Comparison of ENCODE assay signal across 36 mouse cellular contexts in the genomic region with DNA sequence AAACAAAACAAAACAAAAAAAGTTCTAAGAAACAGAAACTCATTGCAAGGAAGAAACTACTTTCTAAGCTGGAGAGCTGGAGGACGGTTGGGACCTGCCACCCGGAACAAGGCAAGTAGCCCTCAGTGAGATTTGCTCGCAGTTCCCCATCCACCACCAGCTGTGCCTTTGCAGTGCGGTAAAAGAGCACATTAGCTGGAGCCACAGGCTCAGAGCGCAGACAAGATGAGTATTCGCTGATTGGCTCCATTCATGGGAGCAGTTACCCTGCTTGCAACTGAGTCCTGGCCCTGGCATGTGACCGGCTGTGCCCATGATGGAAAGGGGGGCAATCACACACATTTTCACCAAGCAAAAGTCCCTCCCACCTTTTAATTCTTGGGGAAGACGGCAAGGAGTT.
DNase-seq lines count a peak whose midpoint lies in the region; ATAC-seq lines count a peak whose summit lies in the region.
"Had no signal": no experiment of that assay in that cellular context is flagged by ENCODE, and none has a peak within 500 bp of the region (broad histone marks: within the 10 kb centered on the region; RNA-seq: fewer than 3 reads in every experiment).

No protein-coding gene starts in this region.

- 0 out of 2 replicates have a peak, but pooled peaks cover 6% of the 10 kb centered on the region for H3K4me1 ChIP-seq in intestine, embryonic 15.5 days (replicated peaks)
- H3K4me1 ChIP-seq in intestine, embryonic 16.5 days (ENCODE audit: control insufficient read depth, insufficient read depth, low read length), result peaks cover 3% of the 10 kb centered on the region; the same call in 1 of the 2 replicates
- H3K4me1 ChIP-seq in midbrain, embryonic 11.5 days (ENCODE audit: control insufficient read depth, insufficient read depth, low read length), result no peaks in the 10 kb centered on the region
- H3K4me1 ChIP-seq in midbrain, embryonic 10.5 days, result no peaks in the 10 kb centered on the region
- H3K4me1 ChIP-seq: forebrain, embryonic 12.5 days; liver, embryonic 15.5 days had no signal

- H3K4me3 ChIP-seq in intestine, embryonic 15.5 days (replicated peaks), result no peak overlapping the region
- no peak overlapping the region for H3K4me3 ChIP-seq in intestine, embryonic 16.5 days (ENCODE audit: low read length)
- H3K4me3 ChIP-seq in midbrain, embryonic 11.5 days (ENCODE audit: low read depth, low read length), result no peak overlapping the region
- H3K4me3 ChIP-seq in midbrain, embryonic 10.5 days, result no peak overlapping the region
- H3K4me3 ChIP-seq: embryonic facial prominence, embryonic 10.5 days; embryonic facial prominence, embryonic 15.5 days; forebrain, embryonic 12.5 days; heart, adult 2 months; heart, embryonic 12.5 days; layer of hippocampus, adult 2 months; left cerebral cortex, adult 2 months; limb, embryonic 12.5 days; liver, embryonic 15.5 days; myocyte; neural tube, embryonic 12.5 days had no signal

- H3K27me3 ChIP-seq in intestine, embryonic 15.5 days (replicated peaks), result no peaks in the 10 kb centered on the region
- H3K27me3 ChIP-seq in intestine, embryonic 16.5 days (replicated peaks; ENCODE audit: control insufficient read depth, insufficient read depth, low read length), result no peaks in the 10 kb centered on the region
- no peaks in the 10 kb centered on the region for H3K27me3 ChIP-seq in midbrain, embryonic 11.5 days (ENCODE audit: control insufficient read depth, insufficient read depth, low read length)
- H3K27me3 ChIP-seq in midbrain, embryonic 10.5 days (ENCODE audit: low read depth, poor library complexity, severe bottlenecking), result no peaks in the 10 kb centered on the region
- H3K27me3 ChIP-seq: embryonic facial prominence, embryonic 15.5 days; forebrain, embryonic 12.5 days; heart, embryonic 12.5 days; limb, embryonic 12.5 days; liver, embryonic 15.5 days; neural tube, embryonic 12.5 days; Patski had no signal

- H3K9ac ChIP-seq in intestine, embryonic 15.5 days, result no peak overlapping the region
- no peak overlapping the region for H3K9ac ChIP-seq in intestine, embryonic 16.5 days (ENCODE audit: low read depth, low read length)
- H3K9ac ChIP-seq in midbrain, embryonic 11.5 days (ENCODE audit: low read length), result no peak overlapping the region
- H3K9ac ChIP-seq: embryonic facial prominence, embryonic 15.5 days; forebrain, embryonic 12.5 days; forebrain, postnatal 0 days; heart, embryonic 12.5 days; hindbrain, embryonic 14.5 days; limb, embryonic 12.5 days; liver, embryonic 15.5 days; lung, embryonic 14.5 days; neural tube, embryonic 12.5 days had no signal

- ATAC-seq in intestine, embryonic 15.5 days, result peak; percentile 34; the same call in 1 of the 2 replicates
- no peak for ATAC-seq in intestine, embryonic 16.5 days
- no peak for ATAC-seq in midbrain, embryonic 11.5 days (ENCODE audit: low FRiP score)
- ATAC-seq in megakaryocyte progenitor cell, adult 5-6 weeks (replicated peaks; ENCODE audit: poor library complexity), result peak; percentile 29; the same call in 1 of the 2 replicates
- ATAC-seq: activated CD4-positive, CD25-positive, alpha-beta regulatory T cell, adult 4 months; forebrain, postnatal 0 days; Patski had no signal

- H3K9me3 ChIP-seq in intestine, embryonic 15.5 days, result no peaks in the 10 kb centered on the region
- no peaks in the 10 kb centered on the region for H3K9me3 ChIP-seq in intestine, embryonic 16.5 days (ENCODE audit: control insufficient read depth, low read length)
- no peaks in the 10 kb centered on the region for H3K9me3 ChIP-seq in midbrain, embryonic 11.5 days (ENCODE audit: control insufficient read depth, low read length)
- no peaks in the 10 kb centered on the region for H3K9me3 ChIP-seq in midbrain, embryonic 10.5 days (replicated peaks)
- H3K9me3 ChIP-seq: embryonic facial prominence, embryonic 10.5 days; embryonic facial prominence, embryonic 15.5 days; forebrain, embryonic 12.5 days; heart, embryonic 12.5 days; limb, embryonic 12.5 days; liver, embryonic 15.5 days; neural tube, embryonic 12.5 days had no signal

- no peaks in the 10 kb centered on the region for H3K36me3 ChIP-seq in intestine, embryonic 15.5 days
- no peaks in the 10 kb centered on the region for H3K36me3 ChIP-seq in intestine, embryonic 16.5 days (ENCODE audit: control insufficient read depth, insufficient read depth, low read length)
- H3K36me3 ChIP-seq in midbrain, embryonic 11.5 days (ENCODE audit: control insufficient read depth, insufficient read depth, low read length), result no peaks in the 10 kb centered on the region
- peaks cover 6% of the 10 kb centered on the region; the same call in 1 of the 2 replicates for H3K36me3 ChIP-seq in midbrain, embryonic 10.5 days
- H3K36me3 ChIP-seq: embryonic facial prominence, embryonic 10.5 days; embryonic facial prominence, embryonic 15.5 days; forebrain, embryonic 12.5 days; heart, embryonic 12.5 days; limb, embryonic 12.5 days; liver, embryonic 15.5 days; neural tube, embryonic 12.5 days had no signal

- no peak overlapping the region for H3K27ac ChIP-seq in intestine, embryonic 15.5 days
- no peak overlapping the region for H3K27ac ChIP-seq in intestine, embryonic 16.5 days (ENCODE audit: low read length)
- no peak overlapping the region for H3K27ac ChIP-seq in midbrain, embryonic 11.5 days (ENCODE audit: low read depth, low read length)
- H3K27ac ChIP-seq in midbrain, embryonic 10.5 days (replicated peaks), result no peak overlapping the region
- H3K27ac ChIP-seq: embryonic facial prominence, embryonic 10.5 days; embryonic facial prominence, embryonic 15.5 days; forebrain, embryonic 12.5 days; heart, adult 2 months; hindbrain, embryonic 14.5 days; layer of hippocampus, adult 2 months; left cerebral cortex, adult 2 months; limb, embryonic 12.5 days; liver, embryonic 15.5 days; neural tube, embryonic 12.5 days had no signal

- DNase-seq in midbrain, embryonic 11.5 days (ENCODE audit: low spot score, missing footprints), result peak; percentile 70
- DNase-seq in midbrain, embryonic 10.5 days (ENCODE audit: low spot score), result no peak
- peak; percentile 26 for DNase-seq in ZHBTc4 (ENCODE audit: low read depth, low spot score)
- no peak for DNase-seq in T-cell, adult 2 months (ENCODE audit: low spot score)
- DNase-seq: adrenal gland, adult 2 months; adrenal gland, postnatal 36 days; cerebellum, adult 18-20 months; cerebellum, postnatal 14 days; forebrain, postnatal 0 days; gastrocnemius, postnatal 10 days; heart, adult 2 months; heart, postnatal 10 days; kidney, postnatal 10 days; lung, embryonic 14.5 days; lung, postnatal 14 days; midbrain, embryonic 14.5 days; right cerebral cortex, adult 18-20 months; spleen, adult 18-20 months; thymus, adult 2 months; thymus, postnatal 36 days had no signal

- 76% methylated on average over 8 of the region's 8 CpGs for WGBS in intestine, embryonic 15.5 days
- WGBS in intestine, embryonic 16.5 days, result 70% methylated on average over 8 of the region's 8 CpGs
- WGBS in midbrain, embryonic 11.5 days, result 73% methylated on average over 8 of the region's 8 CpGs
- WGBS in midbrain, embryonic 10.5 days, result 81% methylated on average over 8 of the region's 8 CpGs

- no peak overlapping the region for H3K4me2 ChIP-seq in intestine, embryonic 15.5 days (replicated peaks)
- no peak overlapping the region for H3K4me2 ChIP-seq in intestine, embryonic 16.5 days (ENCODE audit: low read depth, low read length)
- no peak overlapping the region for H3K4me2 ChIP-seq in midbrain, embryonic 11.5 days
- H3K4me2 ChIP-seq: embryonic facial prominence, embryonic 15.5 days; forebrain, embryonic 12.5 days; heart, embryonic 12.5 days; hindbrain, embryonic 14.5 days; limb, embryonic 12.5 days; liver, embryonic 15.5 days; lung, embryonic 14.5 days; neural tube, embryonic 12.5 days had no signal

Comparison
In these comparisons a context has a peak if more than half of its experiments do, and no peak if none do; other contexts are left out.
1. ATAC-seq: peak in intestine, embryonic 15.5 days (single experiment) and megakaryocyte progenitor cell, adult 5-6 weeks (single experiment); none in intestine, embryonic 16.5 days (single experiment) and midbrain, embryonic 11.5 days (single experiment).
2. DNase-seq: peak in midbrain, embryonic 11.5 days (single experiment) and ZHBTc4 (single experiment); none in midbrain, embryonic 10.5 days (single experiment) and T-cell, adult 2 months (single experiment).